Mouse (Mus musculus): ENCODE results near the gene Lipe. TPM values are rescaled to one million over a fixed set of nuclear protein-coding genes. Genes with fewer than 3 reads are reported as not detected.

Lipe gene
- polyA plus RNA-seq, 1 experiment, result 35.0 TPM

DNA sequence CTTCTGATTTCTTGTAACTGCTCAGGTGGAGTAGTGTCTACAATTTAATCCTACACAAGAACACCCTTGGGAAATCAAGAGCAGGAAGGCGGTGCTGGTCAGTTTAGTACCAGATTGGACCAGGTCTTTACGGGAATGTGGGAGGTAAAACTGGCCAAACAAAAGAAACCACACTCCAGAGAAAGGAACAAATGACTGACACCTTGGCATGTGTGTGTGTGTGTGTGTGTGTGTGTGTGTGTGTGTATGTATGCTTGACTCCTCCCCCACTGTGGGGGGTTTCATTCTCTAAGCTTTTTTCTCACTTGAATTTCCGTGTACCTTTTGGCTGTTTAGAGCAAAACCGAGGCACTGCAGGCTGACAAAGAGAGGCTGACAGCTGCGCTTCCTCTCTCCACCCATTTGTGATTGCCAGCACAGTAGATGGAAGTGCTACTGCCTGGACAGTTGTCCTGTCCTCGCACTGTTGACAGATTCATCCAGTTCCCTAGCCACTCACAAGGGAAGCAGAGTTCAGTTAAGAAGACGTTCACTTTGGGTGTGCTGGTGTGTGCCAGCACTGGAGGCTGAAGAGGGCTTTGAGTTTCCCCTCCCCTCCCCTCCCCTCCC is 14.4 kb upstream of the Lipe start, which contains the start of gene Cxcl17:
Gene Cxcl17, minus strand, starts transcription at position 54 of the 609 bp plus-strand sequence.
- Histone ChIP-seq H3K27me3 (ENCODE audit: control insufficient read depth, insufficient read depth, low read length) (no peaks in the 10 kb centered on the region), H3K4me3 (ENCODE audit: extremely low read depth, insufficient read depth, insufficient read length) (no peak within 1 kb of the TSS), H3K4me1 (ENCODE audit: control insufficient read depth, insufficient read depth, insufficient read length) (no peaks in the 10 kb centered on the region), H3K27ac (ENCODE audit: insufficient read depth, low read length) (no peak within 1 kb of the TSS), H3K36me3 (ENCODE audit: control insufficient read depth, insufficient read depth, low read length) (no peaks in the 10 kb centered on the region)
- no peak for DNase-seq (ENCODE audit: low read depth in 1 of 2, low spot score in 2 of 2)
- WGBS, result 46% methylated on average over 7 of the region's 7 CpGs
- TF ChIP-seq POLR2A (IDR thresholded peaks at IDR 0.05; ENCODE audit: low read depth, low read length) (no peak), CTCF (IDR thresholded peaks at IDR 0.05; ENCODE audit: extremely low read depth, insufficient read depth, insufficient read length, insufficient replicate concordance) (no peak)

DNA sequence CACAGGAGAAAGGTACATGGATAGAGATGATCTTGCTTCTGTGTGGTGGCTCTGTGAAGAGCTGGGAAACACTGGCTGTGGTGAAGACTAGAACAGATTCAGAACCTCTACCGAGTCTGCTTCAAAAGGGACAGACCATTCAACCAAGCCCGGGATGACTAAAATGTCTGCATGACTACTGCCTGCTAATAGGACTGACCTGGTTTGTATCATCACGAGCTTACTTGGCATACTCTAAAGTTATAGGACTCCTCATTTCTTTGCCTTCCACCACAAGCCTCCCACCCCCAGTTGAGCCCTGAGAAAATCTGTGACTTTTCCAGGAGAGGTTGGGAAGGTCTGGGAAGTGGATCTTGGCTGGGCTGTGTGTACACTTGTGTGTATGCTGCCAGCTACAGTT is 13.4 kb upstream of the Lipe start:
- WGBS, result 88% methylated on average over 3 of the region's 3 CpGs
- no peaks in the 10 kb centered on the region for H3K36me3 ChIP-seq (ENCODE audit: control insufficient read depth, insufficient read depth, low read length)

DNA sequence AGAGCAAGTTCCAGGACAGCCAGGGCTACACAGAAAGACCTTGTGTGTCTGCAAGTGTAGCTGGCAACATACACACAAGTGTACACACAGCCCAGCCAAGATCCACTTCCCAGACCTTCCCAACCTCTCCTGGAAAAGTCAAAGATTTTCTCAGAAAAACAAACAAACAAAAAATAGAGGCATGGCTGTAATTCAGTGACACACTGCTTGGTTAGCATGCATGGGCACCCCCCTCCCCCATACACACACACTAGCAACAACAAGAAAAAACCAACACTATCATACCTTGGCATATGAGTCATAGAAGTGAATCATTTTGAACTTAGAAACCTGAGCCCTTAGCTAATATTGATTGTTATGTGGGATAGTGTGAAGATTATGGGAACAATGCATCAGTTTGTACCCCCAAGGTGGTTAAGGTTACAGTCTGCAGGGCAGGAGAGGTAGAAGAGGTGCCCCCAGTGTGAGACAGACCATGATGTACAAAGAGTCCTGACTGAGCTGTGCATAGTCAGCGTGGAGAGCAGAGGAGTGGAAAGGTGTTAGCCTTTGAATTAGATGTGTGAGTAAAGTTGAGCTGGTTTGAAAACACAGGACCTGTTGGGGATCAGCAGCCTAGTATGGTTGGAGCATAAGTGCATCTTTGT is 12.6 kb upstream of the Lipe start:
- no peak for TF ChIP-seq POLR2A (IDR thresholded peaks at IDR 0.05; ENCODE audit: low read depth, low read length)
- no peak for TF ChIP-seq CTCF (IDR thresholded peaks at IDR 0.05; ENCODE audit: extremely low read depth, insufficient read depth, insufficient read length, insufficient replicate concordance)
- no peak for DNase-seq (ENCODE audit: low read depth in 1 of 2, low spot score in 2 of 2)
- H3K4me3 ChIP-seq (ENCODE audit: extremely low read depth, insufficient read depth, insufficient read length), result no peak overlapping the region
- H3K27ac ChIP-seq (ENCODE audit: insufficient read depth, low read length), result no peak overlapping the region
- H3K36me3 ChIP-seq (ENCODE audit: control insufficient read depth, insufficient read depth, low read length), result no peaks in the 10 kb centered on the region
- 86% methylated on average over 1 of the region's 1 CpGs for WGBS
- H3K27me3 ChIP-seq (ENCODE audit: control insufficient read depth, insufficient read depth, low read length), result no peaks in the 10 kb centered on the region
- no peaks in the 10 kb centered on the region for H3K4me1 ChIP-seq (ENCODE audit: control insufficient read depth, insufficient read depth, insufficient read length)

More for the DNA sequence above, 13.4 kb upstream of the Lipe start:
- no peaks in the 10 kb centered on the region for H3K4me1 ChIP-seq (ENCODE audit: control insufficient read depth, insufficient read depth, insufficient read length)
- no peak for DNase-seq (ENCODE audit: low read depth in 1 of 2, low spot score in 2 of 2)
- no peak overlapping the region for H3K27ac ChIP-seq (ENCODE audit: insufficient read depth, low read length)
- H3K4me3 ChIP-seq (ENCODE audit: extremely low read depth, insufficient read depth, insufficient read length), result no peak overlapping the region
- no peaks in the 10 kb centered on the region for H3K27me3 ChIP-seq (ENCODE audit: control insufficient read depth, insufficient read depth, low read length)
- TF ChIP-seq CTCF (IDR thresholded peaks at IDR 0.05; ENCODE audit: extremely low read depth, insufficient read depth, insufficient read length, insufficient replicate concordance) (no peak), POLR2A (IDR thresholded peaks at IDR 0.05; ENCODE audit: low read depth, low read length) (no peak)

DNA sequence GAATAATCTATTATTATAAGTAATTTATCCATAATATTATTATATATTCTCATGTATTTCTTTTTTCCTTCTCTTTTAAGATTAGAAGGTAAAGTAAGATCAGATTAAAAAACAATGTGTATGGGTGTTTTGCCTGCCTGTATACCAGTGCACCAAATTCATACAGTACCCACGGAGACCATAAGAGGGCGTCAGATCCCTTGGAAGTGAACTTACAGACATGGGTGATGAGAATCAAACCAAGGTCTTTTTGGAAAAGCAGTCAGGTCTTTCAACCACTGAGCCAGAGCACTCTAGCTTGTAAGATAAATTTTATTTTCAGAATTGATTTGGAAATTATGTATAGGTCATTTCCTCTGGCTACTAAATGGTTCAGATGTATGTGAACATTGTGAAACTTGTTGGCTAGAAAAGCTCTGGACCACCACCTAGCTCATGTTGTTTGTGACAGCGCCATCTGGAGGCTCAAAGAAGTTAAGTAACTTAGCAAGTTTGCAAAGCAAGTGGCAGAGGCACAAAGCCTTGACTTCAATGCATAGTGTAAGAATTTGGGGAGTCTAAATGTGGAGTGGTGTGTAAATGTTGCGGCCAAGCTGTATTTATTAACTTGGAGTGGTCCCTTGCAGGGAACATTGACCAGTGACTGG is 10.7 kb upstream of the Lipe start:
- Histone ChIP-seq H3K27ac (ENCODE audit: insufficient read depth, low read length) (no peak overlapping the region), H3K4me3 (ENCODE audit: extremely low read depth, insufficient read depth, insufficient read length) (no peak overlapping the region), H3K27me3 (ENCODE audit: control insufficient read depth, insufficient read depth, low read length) (no peaks in the 10 kb centered on the region), H3K4me1 (ENCODE audit: control insufficient read depth, insufficient read depth, insufficient read length) (no peaks in the 10 kb centered on the region), H3K36me3 (ENCODE audit: control insufficient read depth, insufficient read depth, low read length) (no peaks in the 10 kb centered on the region)
- no peak for DNase-seq (ENCODE audit: low read depth in 1 of 2, low spot score in 2 of 2)
- 0 out of 2 replicates have a peak, but pooled peaks have one; percentile 3 for TF ChIP-seq CTCF (IDR thresholded peaks at IDR 0.05; ENCODE audit: extremely low read depth, insufficient read depth, insufficient read length, insufficient replicate concordance)
- TF ChIP-seq POLR2A (IDR thresholded peaks at IDR 0.05; ENCODE audit: low read depth, low read length), result no peak
- WGBS, result 78% methylated on average over 4 of the region's 4 CpGs

DNA sequence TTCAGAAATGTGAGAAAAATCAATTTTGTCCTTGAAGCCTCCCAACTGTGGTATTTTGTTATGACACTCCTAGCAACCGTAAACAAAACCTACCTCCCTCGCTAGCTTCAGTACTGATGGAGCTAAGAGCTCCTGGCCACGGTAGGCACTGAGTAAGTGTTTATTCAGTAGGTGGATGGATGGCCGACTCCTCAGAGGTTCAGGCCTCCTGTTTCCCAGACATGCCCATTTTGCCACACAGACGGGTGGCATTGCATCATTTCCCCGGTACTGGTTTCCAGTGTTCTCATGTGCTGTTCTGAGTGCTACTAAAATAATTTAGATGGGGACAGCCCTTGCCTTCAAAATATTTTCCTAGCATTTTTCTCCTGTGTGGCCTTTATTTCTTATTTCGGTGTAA is 8.0 kb upstream of the Lipe start:
- Histone ChIP-seq H3K4me1 (ENCODE audit: control insufficient read depth, insufficient read depth, insufficient read length) (no peaks in the 10 kb centered on the region), H3K36me3 (ENCODE audit: control insufficient read depth, insufficient read depth, low read length) (no peaks in the 10 kb centered on the region), H3K27ac (ENCODE audit: insufficient read depth, low read length) (no peak overlapping the region), H3K27me3 (ENCODE audit: control insufficient read depth, insufficient read depth, low read length) (no peaks in the 10 kb centered on the region), H3K4me3 (ENCODE audit: extremely low read depth, insufficient read depth, insufficient read length) (no peak overlapping the region)
- WGBS, result 84% methylated on average over 7 of the region's 7 CpGs
- TF ChIP-seq CTCF (IDR thresholded peaks at IDR 0.05; ENCODE audit: extremely low read depth, insufficient read depth, insufficient read length, insufficient replicate concordance), result no peak
- TF ChIP-seq POLR2A (IDR thresholded peaks at IDR 0.05; ENCODE audit: low read depth, low read length), result no peak
- no peak for DNase-seq (ENCODE audit: low read depth in 1 of 2, low spot score in 2 of 2)

DNA sequence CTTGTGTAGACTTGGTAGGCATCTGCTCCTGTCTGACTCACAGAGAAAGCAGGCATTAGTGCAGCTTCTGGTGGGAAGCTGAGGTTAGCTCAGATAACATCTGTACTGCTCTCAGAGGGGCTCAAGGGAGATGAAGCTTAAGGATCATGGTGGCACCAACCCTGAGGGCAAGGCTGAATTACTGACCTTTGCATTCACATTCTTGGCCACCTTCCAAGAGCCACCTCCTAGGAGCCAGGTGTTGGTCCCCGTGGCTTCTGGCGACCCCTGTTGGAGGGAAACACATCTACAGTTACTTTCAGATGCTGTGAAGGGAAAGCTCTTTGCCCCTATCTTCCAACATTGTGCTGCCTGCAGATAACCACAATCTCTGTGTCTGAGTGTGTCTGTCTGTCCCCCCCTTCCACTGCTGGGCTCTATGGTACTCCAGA is 4.2 kb upstream of the Lipe start:
- Histone ChIP-seq H3K4me3 (ENCODE audit: extremely low read depth, insufficient read depth, insufficient read length) (no peak overlapping the region), H3K36me3 (ENCODE audit: control insufficient read depth, insufficient read depth, low read length) (no peaks in the 10 kb centered on the region), H3K27ac (ENCODE audit: insufficient read depth, low read length) (no peak overlapping the region), H3K27me3 (ENCODE audit: control insufficient read depth, insufficient read depth, low read length) (no peaks in the 10 kb centered on the region), H3K4me1 (ENCODE audit: control insufficient read depth, insufficient read depth, insufficient read length) (no peaks in the 10 kb centered on the region)
- peak; percentile 25 to 30 for DNase-seq (ENCODE audit: low read depth in 1 of 2, low spot score in 2 of 2)
- TF ChIP-seq POLR2A (IDR thresholded peaks at IDR 0.05; ENCODE audit: low read depth, low read length) (no peak), CTCF (IDR thresholded peaks at IDR 0.05; ENCODE audit: extremely low read depth, insufficient read depth, insufficient read length, insufficient replicate concordance) (peak; percentile 55; the same call in 1 of the 2 replicates)
- 0% methylated on average over 2 of the region's 2 CpGs for WGBS
